Mouse (Mus musculus) layer of hippocampus, adult 11-12 months (tissue): ENCODE measurements at regions not wholly inside any gene's neighbourhood (a gene's known extent, or its start where the extent isn't known, plus 50 kb on each side); places are given as distances from the start of the nearest gene placed in this dataset.
A peak's percentile ranks its signal among the peaks of the same experiment; 100 is the strongest.

Experiments used
- DNase-seq: peaks from one replicate; pipeline ENCODE4 v3.0.0; 2022; ENCODE audit warnings: low spot score

- DNase-seq, result no peak
These were observed 277.7 kb downstream of the Stxbp6 start for GRCm38 (mm10) chr12:44796847-44797246.

GRCm38 (mm10) chr12:44750743-44751142 is 323.8 kb downstream of the Stxbp6 start:
- no peak for DNase-seq

- peak; percentile 11 for DNase-seq
These were observed 347.7 kb downstream of the Stxbp6 start for GRCm38 (mm10) chr12:44726767-44727166.
